Mouse (Mus musculus) lung, adult 2 months (tissue): Measurements from ENCODE around the gene Arhgap23.

Experiments
- CTCF ChIP-seq: fragments of 200-500 bp; IDR thresholded peaks from 2 replicates; pipeline ENCODE4 v1.5.1; 2011; ENCODE audit warnings: mild to moderate bottlenecking, low read length, control low read depth; ENCODE audit not compliant: insufficient read depth
- POLR2A ChIP-seq: fragments of 200-500 bp; IDR thresholded peaks from 2 replicates; pipeline ENCODE4 v1.6.1; 2011; ENCODE audit warnings: low read depth, mild to moderate bottlenecking, control low read depth, low read length, borderline replicate concordance; ENCODE audit errors: extremely low read depth

- TF ChIP-seq POLR2A (no peak), CTCF (no peak)
Measured at GRCm38 (mm10) chr11:97404761-97405190, 10.6 kb upstream of the Arhgap23 start.
